Mouse (Mus musculus): ENCODE data around the gene Trp53. TPM values are rescaled to one million over a fixed set of nuclear protein-coding genes. Genes with fewer than 3 reads are reported as not detected.

The Trp53 gene
- polyA plus RNA-seq, 1 experiment from 2014 or later: 119 TPM

DNA sequence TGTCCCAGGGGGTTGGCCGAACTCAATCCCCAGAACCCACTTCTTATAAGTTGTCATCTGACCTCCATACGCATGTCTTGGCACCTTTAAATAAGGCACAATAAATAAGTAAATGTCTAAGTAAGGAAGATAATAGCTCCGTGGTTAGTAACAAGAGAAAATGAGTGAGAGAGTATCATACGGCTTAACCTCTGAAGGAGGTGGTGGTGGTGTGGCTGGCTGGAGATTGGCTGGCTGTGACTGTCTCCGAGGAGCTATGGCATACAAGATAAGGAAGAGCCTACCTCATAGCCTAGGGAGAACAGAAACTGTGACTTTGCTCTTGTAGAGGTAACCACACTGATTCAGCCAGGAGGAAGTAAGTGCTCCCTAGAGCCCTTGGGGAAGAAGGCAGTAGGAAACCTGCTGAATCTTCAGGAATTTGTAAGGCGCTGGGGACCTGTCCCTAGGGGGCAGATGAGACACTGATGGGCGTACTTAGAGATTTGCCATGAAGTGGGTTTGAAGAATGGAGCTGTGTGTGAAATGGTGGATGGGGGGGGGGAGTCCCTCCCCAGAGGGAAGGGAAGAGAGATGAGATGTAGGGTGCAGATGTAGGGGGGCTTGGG is 5.7 kb downstream of the Trp53 start:
- peaks cover 45% of the 10 kb centered on the region for H3K36me3 ChIP-seq (ENCODE audit: poor library complexity, severe bottlenecking)
- no peak overlapping the region for H3K9ac ChIP-seq
- WGBS: 84% methylated on average over 7 of the region's 7 CpGs
- H3K4me2 ChIP-seq: no peak overlapping the region
- no peaks in the 10 kb centered on the region for H3K9me3 ChIP-seq (replicated peaks)
- H3K27ac ChIP-seq: no peak overlapping the region
- no peak for ATAC-seq
- H3K27me3 ChIP-seq: no peaks in the 10 kb centered on the region
- peaks cover 17% of the 10 kb centered on the region for H3K4me1 ChIP-seq
- no peak overlapping the region for H3K4me3 ChIP-seq

- no peak for ATAC-seq
- H3K4me1 ChIP-seq: peaks cover 8% of the 10 kb centered on the region
- H3K9ac ChIP-seq: no peak overlapping the region
- no peaks in the 10 kb centered on the region for H3K27me3 ChIP-seq
- H3K4me2 ChIP-seq: no peak overlapping the region
- 93% methylated on average over 22 of the region's 22 CpGs for WGBS
- H3K27ac ChIP-seq: no peak overlapping the region
- H3K9me3 ChIP-seq (replicated peaks): no peaks in the 10 kb centered on the region
- peaks cover 64% of the 10 kb centered on the region for H3K36me3 ChIP-seq (ENCODE audit: poor library complexity, severe bottlenecking)
- no peak overlapping the region for H3K4me3 ChIP-seq
Observed at GRCm38 (mm10) chr11:69589207-69589834, 9.2 kb downstream of the Trp53 start.

- no peaks in the 10 kb centered on the region for H3K9me3 ChIP-seq (replicated peaks)
- H3K36me3 ChIP-seq (ENCODE audit: poor library complexity, severe bottlenecking): peaks cover 67% of the 10 kb centered on the region
- H3K4me2 ChIP-seq: no peak overlapping the region
- H3K4me1 ChIP-seq: peaks cover 8% of the 10 kb centered on the region
- WGBS: 94% methylated on average over 8 of the region's 8 CpGs
- no peaks in the 10 kb centered on the region for H3K27me3 ChIP-seq
- no peak overlapping the region for H3K4me3 ChIP-seq
- H3K9ac ChIP-seq: no peak overlapping the region
- no peak for ATAC-seq
- no peak overlapping the region for H3K27ac ChIP-seq
Observed at GRCm38 (mm10) chr11:69590622-69591021, 10.5 kb downstream of the Trp53 start.

- no peak overlapping the region for H3K4me3 ChIP-seq
- H3K9me3 ChIP-seq (replicated peaks): no peaks in the 10 kb centered on the region
- ATAC-seq: no peak
- no peaks in the 10 kb centered on the region for H3K27me3 ChIP-seq
- WGBS: 85% methylated on average over 3 of the region's 3 CpGs
- H3K27ac ChIP-seq: no peak overlapping the region
- H3K4me2 ChIP-seq: no peak overlapping the region
- H3K36me3 ChIP-seq (ENCODE audit: poor library complexity, severe bottlenecking): peaks cover 69% of the 10 kb centered on the region
- H3K9ac ChIP-seq: no peak overlapping the region
- H3K4me1 ChIP-seq: peaks cover 8% of the 10 kb centered on the region
Observed at GRCm38 (mm10) chr11:69591424-69591823, 11.3 kb downstream of the Trp53 start.

- no peaks in the 10 kb centered on the region for H3K9me3 ChIP-seq (replicated peaks)
- 57% methylated on average over 7 of the region's 7 CpGs for WGBS
- no peak overlapping the region for H3K4me2 ChIP-seq
- peak overlapping the region; percentile 40 for H3K27ac ChIP-seq
- H3K4me3 ChIP-seq: no peak overlapping the region
- ATAC-seq: peak; percentile 67; the same call in 1 of the 2 replicates
- no peak overlapping the region; the same call in 1 of the 2 replicates for H3K9ac ChIP-seq
- H3K4me1 ChIP-seq: peaks cover 8% of the 10 kb centered on the region
- no peaks in the 10 kb centered on the region for H3K27me3 ChIP-seq
- peaks cover 67% of the 10 kb centered on the region for H3K36me3 ChIP-seq (ENCODE audit: poor library complexity, severe bottlenecking)
Observed at GRCm38 (mm10) chr11:69591899-69592637, 11.9 kb downstream of the Trp53 start.

- ATAC-seq: no peak
- no peak overlapping the region for H3K4me2 ChIP-seq
- peaks cover 60% of the 10 kb centered on the region for H3K36me3 ChIP-seq (ENCODE audit: poor library complexity, severe bottlenecking)
- H3K9me3 ChIP-seq (replicated peaks): no peaks in the 10 kb centered on the region
- WGBS: 85% methylated on average over 4 of the region's 4 CpGs
- peak overlapping the region; percentile 40 for H3K27ac ChIP-seq
- peaks cover 8% of the 10 kb centered on the region for H3K4me1 ChIP-seq
- no peak overlapping the region for H3K9ac ChIP-seq
- H3K27me3 ChIP-seq: no peaks in the 10 kb centered on the region
- no peak overlapping the region for H3K4me3 ChIP-seq
Observed at GRCm38 (mm10) chr11:69592799-69593198, 12.6 kb downstream of the Trp53 start.

DNA sequence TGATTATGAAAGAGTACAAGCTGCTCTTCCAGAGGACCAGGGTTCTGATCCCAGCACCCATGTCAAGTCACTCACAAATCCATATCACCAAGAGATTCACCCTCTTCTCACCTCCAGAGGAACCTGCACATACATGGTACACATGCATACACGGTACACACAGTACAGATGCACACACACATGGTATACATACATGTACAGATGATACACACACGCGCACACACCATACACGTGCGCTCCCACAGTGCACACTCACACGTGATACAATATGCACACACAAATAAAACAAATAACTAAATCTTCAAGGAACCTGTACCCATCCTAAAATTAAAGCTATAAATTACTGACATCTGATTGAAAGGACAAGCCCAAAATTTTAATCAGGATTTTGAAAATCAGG is 14.7 kb downstream of the Trp53 start:
- no peaks in the 10 kb centered on the region for H3K27me3 ChIP-seq
- H3K9ac ChIP-seq: no peak overlapping the region
- 96% methylated on average over 6 of the region's 6 CpGs for WGBS
- H3K4me1 ChIP-seq: peaks cover 12% of the 10 kb centered on the region
- ATAC-seq: no peak
- H3K9me3 ChIP-seq (replicated peaks): no peaks in the 10 kb centered on the region
- H3K36me3 ChIP-seq (ENCODE audit: poor library complexity, severe bottlenecking): peaks cover 39% of the 10 kb centered on the region
- no peak overlapping the region for H3K4me2 ChIP-seq
- no peak overlapping the region for H3K4me3 ChIP-seq
- no peak overlapping the region for H3K27ac ChIP-seq

- peaks cover 25% of the 10 kb centered on the region for H3K4me1 ChIP-seq
- 12% methylated on average over 9 of the region's 9 CpGs for WGBS
- no peak overlapping the region for H3K4me2 ChIP-seq
- no peaks in the 10 kb centered on the region for H3K9me3 ChIP-seq (replicated peaks)
- no peak overlapping the region; the same call in 1 of the 2 replicates for H3K27ac ChIP-seq
- ATAC-seq: no peak
- no peak overlapping the region for H3K4me3 ChIP-seq
- H3K27me3 ChIP-seq: no peaks in the 10 kb centered on the region
- peaks cover 21% of the 10 kb centered on the region for H3K36me3 ChIP-seq (ENCODE audit: poor library complexity, severe bottlenecking)
- 0 out of 2 replicates have a peak overlapping the region, but pooled peaks have one; percentile 1 for H3K9ac ChIP-seq
Observed at GRCm38 (mm10) chr11:69599436-69599835, 19.3 kb downstream of the Trp53 start.

GRCm38 (mm10) chr11:69600098-69600497 is 19.9 kb downstream of the Trp53 start:
- Histone ChIP-seq H3K27me3 (no peaks in the 10 kb centered on the region), H3K9ac (0 out of 2 replicates have a peak overlapping the region, but pooled peaks have one; percentile 1), H3K4me3 (no peak overlapping the region), H3K4me1 (peaks cover 31% of the 10 kb centered on the region), H3K9me3 (replicated peaks) (no peaks in the 10 kb centered on the region), H3K27ac (no peak overlapping the region), H3K4me2 (peak overlapping the region; percentile 17; the same call in 1 of the 2 replicates), H3K36me3 (ENCODE audit: poor library complexity, severe bottlenecking) (peaks cover 21% of the 10 kb centered on the region)
- no peak for ATAC-seq
- WGBS: 9% methylated on average over 6 of the region's 6 CpGs

- Histone ChIP-seq H3K36me3 (ENCODE audit: poor library complexity, severe bottlenecking) (peaks cover 16% of the 10 kb centered on the region), H3K9ac (no peak overlapping the region), H3K4me2 (no peak overlapping the region), H3K27ac (no peak overlapping the region), H3K4me1 (peaks cover 38% of the 10 kb centered on the region), H3K27me3 (no peaks in the 10 kb centered on the region), H3K4me3 (no peak overlapping the region), H3K9me3 (replicated peaks) (no peaks in the 10 kb centered on the region)
- 82% methylated on average over 3 of the region's 3 CpGs for whole genome bisulfite sequencing
- no peak for ATAC-seq
Observed at GRCm38 (mm10) chr11:69601768-69602167, 21.6 kb downstream of the Trp53 start.

GRCm38 (mm10) chr11:69603516-69603915 is 23.4 kb downstream of the Trp53 start:
- Histone ChIP-seq H3K27me3 (no peaks in the 10 kb centered on the region), H3K36me3 (ENCODE audit: poor library complexity, severe bottlenecking) (peaks cover 16% of the 10 kb centered on the region), H3K4me1 (peaks cover 38% of the 10 kb centered on the region), H3K9me3 (replicated peaks) (no peaks in the 10 kb centered on the region), H3K4me3 (no peak overlapping the region), H3K4me2 (peak overlapping the region; percentile 100; the same call in 1 of the 2 replicates), H3K9ac (no peak overlapping the region), H3K27ac (no peak overlapping the region)
- 88% methylated on average over 8 of the region's 8 CpGs for WGBS
- ATAC-seq: no peak

DNA sequence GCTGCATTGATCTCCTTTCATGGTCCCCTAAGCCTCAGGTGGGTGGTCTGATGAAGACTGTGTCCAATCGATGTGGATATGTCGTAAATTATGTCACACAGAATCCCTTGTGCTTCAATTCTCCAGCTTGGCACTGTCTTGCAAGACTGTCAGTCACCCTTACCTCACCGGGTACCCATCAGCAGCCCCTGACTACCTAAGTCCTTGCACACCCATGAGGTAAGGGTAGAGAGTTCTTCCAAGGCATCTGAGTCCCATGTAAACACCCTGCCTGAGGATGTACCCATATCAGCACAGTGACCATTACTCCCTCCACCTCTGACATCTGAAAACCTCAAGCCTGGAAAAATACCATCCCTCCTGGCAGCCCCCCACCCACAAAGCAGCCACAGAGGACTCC is 24.2 kb downstream of the Trp53 start:
- H3K9me3 ChIP-seq (replicated peaks): no peaks in the 10 kb centered on the region
- H3K4me2 ChIP-seq: peak overlapping the region; percentile 100
- no peaks in the 10 kb centered on the region for H3K27me3 ChIP-seq
- no peak for ATAC-seq
- H3K27ac ChIP-seq: no peak overlapping the region
- H3K4me1 ChIP-seq: peaks cover 38% of the 10 kb centered on the region
- H3K36me3 ChIP-seq (ENCODE audit: poor library complexity, severe bottlenecking): peaks cover 16% of the 10 kb centered on the region
- H3K4me3 ChIP-seq: peak overlapping the region; percentile 73
- H3K9ac ChIP-seq: peak overlapping the region; percentile 87
- 61% methylated on average over 3 of the region's 3 CpGs for WGBS
